Mouse (Mus musculus): Measurements from ENCODE around the gene Exoc4. TPM values are rescaled to one million over a fixed set of nuclear protein-coding genes. Genes with fewer than 3 reads are reported as not detected.

Gene Exoc4
- total RNA-seq, 1 experiment from 2014 or later, result 54.8 TPM

- ATAC-seq (ENCODE audit: extremely low read depth, insufficient number of reproducible peaks, low FRiP score, poor library complexity, severe bottlenecking), result no peak
These were observed 709.4 kb downstream of the Exoc4 start for GRCm38 (mm10) chr6:33958281-33958680.

GRCm38 (mm10) chr6:33960766-33961165 lies 711.9 kb downstream of the Exoc4 start:
- no peak for ATAC-seq (ENCODE audit: extremely low read depth, insufficient number of reproducible peaks, low FRiP score, poor library complexity, severe bottlenecking)

GRCm38 (mm10) chr6:33963092-33963491 lies 714.2 kb downstream of the Exoc4 start:
- ATAC-seq (ENCODE audit: extremely low read depth, insufficient number of reproducible peaks, low FRiP score, poor library complexity, severe bottlenecking), result no peak

DNA sequence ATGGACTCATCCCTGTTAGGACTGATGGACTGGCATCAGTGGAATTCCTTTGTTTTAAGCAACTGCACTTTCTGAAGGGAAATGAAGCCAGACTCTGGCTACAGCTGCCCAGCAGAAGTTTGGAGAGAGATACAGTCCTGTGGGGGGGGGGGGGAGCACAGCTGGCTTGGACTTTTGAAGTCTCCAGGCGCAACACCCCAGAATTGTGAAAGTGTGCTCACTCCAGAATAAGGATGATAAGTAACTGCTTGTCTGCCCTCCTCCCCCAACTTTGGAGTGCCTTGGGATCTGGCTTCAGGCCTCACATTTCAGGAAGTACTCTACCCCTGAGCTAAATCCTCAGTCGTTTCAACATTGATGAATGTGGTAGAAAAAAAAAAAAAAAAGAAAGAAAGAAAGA lies 716.7 kb downstream of the Exoc4 start:
- no peak for ATAC-seq (ENCODE audit: extremely low read depth, insufficient number of reproducible peaks, low FRiP score, poor library complexity, severe bottlenecking)

GRCm38 (mm10) chr6:33968746-33969145 lies 719.9 kb downstream of the Exoc4 start:
- no peak for ATAC-seq (ENCODE audit: extremely low read depth, insufficient number of reproducible peaks, low FRiP score, poor library complexity, severe bottlenecking)

GRCm38 (mm10) chr6:33972801-33973200 lies 723.9 kb downstream of the Exoc4 start:
- ATAC-seq (ENCODE audit: extremely low read depth, insufficient number of reproducible peaks, low FRiP score, poor library complexity, severe bottlenecking), result no peak

DNA sequence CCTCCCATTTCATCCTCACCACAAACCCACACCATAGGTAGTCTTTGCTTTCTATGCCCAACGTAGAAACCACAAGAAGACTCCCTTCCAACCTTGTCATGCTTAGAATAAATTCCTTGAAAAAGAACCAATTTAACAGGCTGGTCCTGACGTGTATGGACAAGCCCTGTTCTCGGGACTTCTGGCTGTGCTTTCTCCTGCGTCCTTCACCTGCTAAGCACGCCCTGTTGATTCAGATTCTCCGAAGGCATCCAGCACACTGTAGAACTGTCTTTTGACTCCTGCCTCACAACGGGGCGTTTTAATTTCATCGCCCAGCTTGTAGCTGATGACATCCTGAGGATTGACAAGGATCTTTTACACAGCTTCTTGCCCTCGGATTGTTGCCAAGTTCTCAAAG lies 727.7 kb downstream of the Exoc4 start:
- no peak for ATAC-seq (ENCODE audit: extremely low read depth, insufficient number of reproducible peaks, low FRiP score, poor library complexity, severe bottlenecking)

DNA sequence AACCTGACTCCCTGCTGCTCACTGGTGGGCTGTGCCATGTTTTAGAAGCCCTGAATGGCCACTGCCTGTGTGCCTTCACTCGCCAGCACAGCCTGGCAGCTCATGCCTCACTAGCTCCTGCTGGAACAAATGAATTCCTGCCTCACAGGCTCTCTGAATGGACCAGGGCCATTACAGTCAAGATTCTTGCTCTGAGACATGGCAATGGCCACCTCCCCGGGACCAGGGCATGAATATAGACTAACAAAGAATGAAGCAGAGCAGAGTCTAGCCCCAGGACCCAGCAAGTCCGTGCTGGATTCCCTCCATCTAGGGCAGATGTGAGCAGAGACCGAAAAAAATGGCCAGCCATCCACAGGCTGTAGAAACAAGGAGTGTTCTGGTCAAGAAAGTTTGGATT lies 728.6 kb downstream of the Exoc4 start:
- ATAC-seq (ENCODE audit: extremely low read depth, insufficient number of reproducible peaks, low FRiP score, poor library complexity, severe bottlenecking), result no peak

DNA sequence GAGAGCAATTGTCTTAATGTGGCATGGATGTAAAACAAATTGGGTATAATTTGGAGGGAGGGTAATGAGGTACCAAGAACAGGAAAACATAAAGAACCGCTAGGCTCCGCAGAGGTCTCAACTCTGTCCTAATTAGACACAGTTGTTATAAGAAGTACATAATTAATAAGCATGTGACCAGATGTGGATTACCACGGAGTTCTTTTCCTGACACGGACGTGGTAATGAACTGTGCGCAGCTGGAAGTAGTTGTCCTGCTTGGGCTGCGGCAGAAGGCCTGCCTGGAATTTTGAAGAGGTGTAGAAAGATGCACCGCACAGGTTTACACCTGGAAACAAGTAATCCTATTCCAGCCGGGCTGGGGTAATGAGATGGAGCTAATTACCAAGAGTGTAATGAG lies 729.0 kb downstream of the Exoc4 start:
- ATAC-seq (ENCODE audit: extremely low read depth, insufficient number of reproducible peaks, low FRiP score, poor library complexity, severe bottlenecking), result no peak

- ATAC-seq (ENCODE audit: extremely low read depth, insufficient number of reproducible peaks, low FRiP score, poor library complexity, severe bottlenecking), result no peak
These were observed 733.8 kb downstream of the Exoc4 start for GRCm38 (mm10) chr6:33982709-33983108.

DNA sequence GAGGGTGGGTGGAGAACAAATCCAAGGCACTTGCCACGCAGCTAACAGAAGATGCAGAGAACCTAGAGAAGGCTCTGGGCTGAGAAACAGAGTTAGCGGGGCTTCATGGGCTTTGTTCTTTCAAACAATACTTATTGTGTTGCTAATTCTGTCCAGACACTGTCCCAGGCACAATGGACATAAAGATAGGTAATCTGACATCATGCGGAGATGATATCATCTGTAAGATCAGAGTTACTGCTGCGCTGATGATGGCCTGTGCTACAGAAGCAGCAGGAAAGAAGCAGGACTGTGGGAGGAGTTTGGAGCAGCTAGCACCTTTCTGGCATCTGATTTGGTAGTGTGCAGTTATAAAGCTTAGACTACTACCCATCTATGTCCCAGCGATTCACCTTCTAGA lies 738.2 kb downstream of the Exoc4 start:
- no peak for ATAC-seq (ENCODE audit: extremely low read depth, insufficient number of reproducible peaks, low FRiP score, poor library complexity, severe bottlenecking)

DNA sequence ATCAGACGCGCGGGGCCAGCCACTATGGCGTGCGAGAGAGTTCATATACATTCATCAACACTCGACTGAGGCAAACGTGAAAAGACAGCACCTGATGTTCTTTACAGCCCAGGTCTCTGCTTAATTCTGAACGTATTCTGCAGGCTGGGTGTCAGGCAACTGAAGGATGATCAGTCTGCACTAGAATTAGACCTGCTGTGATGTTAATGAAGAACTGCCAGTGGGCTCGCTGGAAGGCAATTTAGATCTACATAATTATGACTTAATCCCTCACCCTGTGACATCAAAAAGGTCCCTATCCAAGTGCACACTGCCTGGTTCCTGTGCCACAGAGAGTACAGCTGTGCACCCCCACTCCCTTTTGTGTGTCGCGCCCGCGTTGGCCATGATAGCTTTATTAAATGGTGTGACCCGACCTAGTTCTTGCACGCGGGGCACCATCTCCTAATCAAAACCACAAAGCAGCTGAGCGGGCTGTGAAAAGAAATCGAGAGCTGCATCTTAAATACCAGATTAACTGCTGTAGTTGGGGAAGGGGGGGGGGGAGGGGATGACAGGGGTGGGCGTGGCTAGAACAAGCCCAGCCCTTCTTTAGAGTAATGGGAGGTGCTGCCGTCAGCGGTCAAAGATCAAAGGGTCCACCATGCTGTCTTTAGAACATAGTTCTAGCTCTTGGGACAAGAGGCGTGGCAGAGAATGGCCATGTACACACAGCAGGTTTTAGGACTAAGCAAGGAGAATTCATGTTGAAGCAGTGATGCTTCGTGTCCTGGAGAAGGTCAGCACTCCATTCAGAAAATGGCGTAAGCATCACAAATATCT lies 743.5 kb downstream of the Exoc4 start:
- ATAC-seq (ENCODE audit: extremely low read depth, insufficient number of reproducible peaks, low FRiP score, poor library complexity, severe bottlenecking), result no peak

DNA sequence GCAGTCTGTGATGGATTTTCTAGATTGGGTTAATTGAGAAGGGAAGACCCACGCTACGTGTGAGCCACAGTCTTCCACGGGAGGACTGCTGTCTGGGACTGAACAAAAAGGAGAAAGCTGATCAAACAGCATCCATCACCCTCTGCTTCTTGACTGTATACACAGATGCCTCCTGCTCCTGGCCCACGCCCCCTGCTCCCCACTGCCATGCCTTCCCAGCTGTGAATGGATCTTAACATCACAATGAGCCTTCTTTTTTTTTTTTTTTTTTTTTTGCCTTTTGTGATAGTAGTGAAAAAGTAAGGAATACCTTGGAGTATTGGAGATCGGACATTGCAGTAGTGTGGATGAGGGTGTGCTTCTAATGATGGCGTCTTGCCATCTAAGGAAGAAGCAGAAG lies 745.0 kb downstream of the Exoc4 start:
- ATAC-seq (ENCODE audit: extremely low read depth, insufficient number of reproducible peaks, low FRiP score, poor library complexity, severe bottlenecking), result no peak

DNA sequence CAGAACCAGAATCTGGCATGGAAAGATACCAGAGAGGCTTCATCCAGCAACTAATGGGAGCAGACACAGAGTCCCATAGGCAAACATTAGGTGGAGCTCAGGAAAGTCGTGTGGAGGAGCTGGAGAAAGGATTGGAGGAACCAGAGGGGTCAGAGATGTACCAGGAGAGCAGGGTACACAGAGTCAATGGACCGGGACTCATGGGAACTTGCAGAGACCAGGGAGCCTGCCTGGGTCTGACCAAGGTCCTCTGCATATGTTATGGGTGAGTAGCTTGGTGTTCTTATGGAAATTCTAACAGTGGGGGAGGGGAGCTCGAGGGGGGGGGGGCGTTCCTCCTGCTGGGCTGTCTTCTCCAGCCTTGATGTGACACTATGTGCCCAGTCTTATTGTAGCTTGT lies 749.7 kb downstream of the Exoc4 start:
- ATAC-seq (ENCODE audit: extremely low read depth, insufficient number of reproducible peaks, low FRiP score, poor library complexity, severe bottlenecking), result no peak

DNA sequence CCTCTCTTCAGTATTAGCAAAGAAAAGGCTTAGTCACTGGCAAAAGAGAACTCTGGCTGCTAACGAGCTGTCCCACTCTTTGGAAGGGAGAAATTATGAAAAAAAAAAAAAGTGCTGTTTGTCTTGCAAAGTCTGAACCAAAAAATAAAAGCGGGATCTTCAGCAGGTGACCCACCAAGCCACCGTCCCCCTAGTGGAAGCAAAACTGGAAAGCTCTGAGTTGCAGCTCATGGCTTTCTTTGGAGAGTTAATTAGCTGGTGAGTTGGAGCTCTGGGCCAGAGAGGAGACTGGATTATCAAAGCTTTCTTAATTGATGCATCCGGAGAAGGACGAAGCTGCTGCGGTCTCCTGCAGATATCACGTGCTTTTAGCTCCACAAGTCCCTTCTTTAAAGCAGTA lies 750.6 kb downstream of the Exoc4 start:
- no peak for ATAC-seq (ENCODE audit: extremely low read depth, insufficient number of reproducible peaks, low FRiP score, poor library complexity, severe bottlenecking)

DNA sequence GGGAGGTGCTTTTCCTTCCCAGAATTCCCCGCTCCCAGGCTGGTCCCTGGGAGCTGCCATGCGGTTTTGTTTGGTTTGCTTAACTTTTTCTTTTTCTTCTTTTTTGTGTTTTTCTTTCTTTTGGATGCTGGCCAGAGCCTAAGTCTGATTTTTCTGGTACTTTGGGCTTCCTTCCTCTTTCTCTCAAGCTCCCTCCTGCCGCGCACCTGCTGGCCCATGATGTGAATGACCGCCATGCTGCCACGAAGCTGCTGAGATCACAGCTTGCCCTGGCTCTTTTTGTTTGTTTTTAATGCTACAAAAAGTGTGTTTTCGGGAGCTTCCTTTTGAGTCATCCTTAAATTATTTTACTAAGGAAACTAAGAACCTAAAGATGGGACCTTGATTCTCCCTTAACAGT lies 751.8 kb downstream of the Exoc4 start:
- no peak for ATAC-seq (ENCODE audit: extremely low read depth, insufficient number of reproducible peaks, low FRiP score, poor library complexity, severe bottlenecking)

DNA sequence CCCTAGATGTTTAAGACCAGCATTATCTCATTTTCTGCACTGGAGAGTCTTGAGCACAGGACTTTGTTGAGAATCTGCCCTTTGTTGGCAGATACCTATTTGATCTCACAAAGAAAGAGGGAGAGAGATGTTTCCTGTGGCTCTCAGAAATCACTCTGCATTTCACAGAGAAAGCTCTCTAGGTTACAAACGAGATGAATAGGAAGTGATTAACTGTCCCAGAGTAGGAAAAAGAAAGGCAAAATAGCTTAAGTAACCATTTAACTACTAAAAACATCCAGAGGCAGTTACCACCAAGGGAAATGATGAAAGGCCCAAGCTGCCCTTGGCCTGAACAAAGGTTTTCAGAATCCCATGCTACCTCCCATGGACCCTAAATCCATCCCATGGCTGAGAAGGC lies 754.1 kb downstream of the Exoc4 start:
- ATAC-seq (ENCODE audit: extremely low read depth, insufficient number of reproducible peaks, low FRiP score, poor library complexity, severe bottlenecking), result no peak

GRCm38 (mm10) chr6:34013469-34013868 lies 764.6 kb downstream of the Exoc4 start:
- no peak for ATAC-seq (ENCODE audit: extremely low read depth, insufficient number of reproducible peaks, low FRiP score, poor library complexity, severe bottlenecking)

Measured in neutrophil, adult 5-6 weeks (primary cell).